8 mouse cellular contexts compared by ENCODE assay signal in the genomic region with DNA sequence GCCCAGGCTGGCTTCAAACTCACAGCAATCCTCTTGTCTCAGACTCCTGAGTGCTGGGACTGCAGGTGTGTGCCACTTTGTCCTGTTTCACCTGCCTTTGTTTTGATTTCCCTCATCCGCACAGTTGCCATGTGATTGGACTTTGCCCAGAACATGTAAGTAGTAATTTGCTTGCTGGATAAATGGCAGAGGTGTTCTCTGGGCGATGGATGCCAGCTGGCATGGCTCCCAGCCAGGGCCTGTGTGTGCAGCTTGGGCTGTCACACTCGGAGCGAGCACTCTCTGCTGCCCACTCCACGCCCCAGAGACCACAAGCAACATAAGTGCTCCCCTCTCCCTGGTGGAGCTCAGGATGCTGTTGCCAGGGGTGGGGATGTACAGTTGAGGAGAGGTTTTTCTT. TPM values are rescaled to one million over a fixed set of nuclear protein-coding genes. Genes with fewer than 3 reads are reported as not detected.
DNase-seq lines count a peak whose midpoint lies in the region; ATAC-seq and TF ChIP-seq lines count a peak whose summit lies in the region.

No protein-coding gene starts in this region.

- 0 out of 2 replicates have a peak, but pooled peaks cover 3% of the 10 kb centered on the region for H3K4me1 ChIP-seq in embryonic facial prominence, embryonic 13.5 days
- peaks cover 6% of the 10 kb centered on the region; the same call in 1 of the 2 replicates for H3K4me1 ChIP-seq in embryonic facial prominence, embryonic 10.5 days
- H3K4me1 ChIP-seq in kidney, embryonic 15.5 days, result peaks cover 5% of the 10 kb centered on the region; the same call in 1 of the 2 replicates

- H3K9ac ChIP-seq in embryonic facial prominence, embryonic 13.5 days, result no peak overlapping the region
- no peak overlapping the region for H3K9ac ChIP-seq in kidney, embryonic 15.5 days

- TF ChIP-seq POLR2A in brain, embryonic 14.5 days (IDR thresholded peaks at IDR 0.05; ENCODE audit: borderline replicate concordance, extremely low read depth, insufficient read depth, insufficient read length, poor library complexity, severe bottlenecking), result no peak

- TF ChIP-seq CTCF in brain, embryonic 14.5 days (IDR thresholded peaks at IDR 0.05; ENCODE audit: borderline replicate concordance, extremely low read depth, insufficient read depth, insufficient read length), result no peak

- H3K4me2 ChIP-seq in embryonic facial prominence, embryonic 13.5 days, result no peak overlapping the region
- H3K4me2 ChIP-seq in kidney, embryonic 15.5 days, result no peak overlapping the region

- H3K27me3 ChIP-seq in embryonic facial prominence, embryonic 13.5 days, result peaks cover 26% of the 10 kb centered on the region
- H3K27me3 ChIP-seq in embryonic facial prominence, embryonic 10.5 days (replicated peaks; ENCODE audit: low read depth, poor library complexity, severe bottlenecking), result peaks cover 27% of the 10 kb centered on the region
- H3K27me3 ChIP-seq in kidney, embryonic 15.5 days, result peaks cover 23% of the 10 kb centered on the region

- whole genome bisulfite sequencing in embryonic facial prominence, embryonic 13.5 days, result 73% methylated on average over 5 of the region's 5 CpGs
- 82% methylated on average over 5 of the region's 5 CpGs for WGBS in embryonic facial prominence, embryonic 10.5 days
- 59% methylated on average over 5 of the region's 5 CpGs for WGBS in kidney, embryonic 15.5 days

- H3K36me3 ChIP-seq in embryonic facial prominence, embryonic 13.5 days, result no peaks in the 10 kb centered on the region
- no peaks in the 10 kb centered on the region for H3K36me3 ChIP-seq in embryonic facial prominence, embryonic 10.5 days (replicated peaks)
- H3K36me3 ChIP-seq in kidney, embryonic 15.5 days, result no peaks in the 10 kb centered on the region

- DNase-seq in embryonic facial prominence, embryonic 10.5 days (ENCODE audit: low spot score), result no peak
- DNase-seq in kidney, adult 18-20 months, result peak; percentile 83
- DNase-seq in brain, embryonic 14.5 days (ENCODE audit: low read depth), result peak; percentile 76
- DNase-seq in kidney, postnatal 36 days, result peak; percentile 89 to 93
- no peak for DNase-seq in adipocyte (ENCODE audit: low spot score)
- no peak for DNase-seq in gastrocnemius, postnatal 25 days

- no peaks in the 10 kb centered on the region; the same call in 1 of the 2 replicates for H3K9me3 ChIP-seq in embryonic facial prominence, embryonic 13.5 days
- no peaks in the 10 kb centered on the region for H3K9me3 ChIP-seq in embryonic facial prominence, embryonic 10.5 days
- no peaks in the 10 kb centered on the region for H3K9me3 ChIP-seq in kidney, embryonic 15.5 days (replicated peaks)

- H3K27ac ChIP-seq in embryonic facial prominence, embryonic 13.5 days, result no peak overlapping the region
- no peak overlapping the region for H3K27ac ChIP-seq in embryonic facial prominence, embryonic 10.5 days (replicated peaks)
- H3K27ac ChIP-seq in kidney, embryonic 15.5 days, result no peak overlapping the region

- no peak overlapping the region for H3K4me3 ChIP-seq in embryonic facial prominence, embryonic 13.5 days
- H3K4me3 ChIP-seq in embryonic facial prominence, embryonic 10.5 days, result no peak overlapping the region
- no peak overlapping the region for H3K4me3 ChIP-seq in kidney, embryonic 15.5 days (replicated peaks)

- ATAC-seq in embryonic facial prominence, embryonic 13.5 days (ENCODE audit: insufficient number of reproducible peaks, insufficient read depth, low FRiP score, low TSS enrichment, low read depth), result 0 out of 2 replicates have a peak, but pooled peaks have one; percentile 26
- no peak for ATAC-seq in kidney, embryonic 15.5 days (replicated peaks; ENCODE audit: low FRiP score)

RNA-seq across cellular contexts. Expression of a gene that starts 53.9 kb away (rescaled TPM):
- 10.9 and 12.2 TPM in 2 replicates for polyA plus RNA-seq in embryonic facial prominence, embryonic 13.5 days (2015; fragmentation: Nextera tagmentation; extraction: Ambion mirVana)
- 4.4 and 5.5 TPM in 2 replicates for polyA plus RNA-seq in embryonic facial prominence, embryonic 10.5 days (2016; fragmentation: Nextera tagmentation; extraction: Ambion mirVana)
- 2.2 and 4.0 TPM in 2 replicates for polyA plus RNA-seq in kidney, embryonic 15.5 days (2015; fragmentation: Nextera tagmentation; extraction: Ambion mirVana)
- 41.1 and 80.8 TPM in 2 replicates for polyA plus RNA-seq in brain, embryonic 14.5 days (2012; rRNA removed)
- 1 to 10 TPM; 3.8 to 3.9 TPM for total RNA-seq in gastrocnemius, postnatal 25 days (2021)

Comparison
In these comparisons a context has a peak if more than half of its experiments do, and no peak if none do; other contexts are left out.
1. DNase-seq: peak in kidney, adult 18-20 months (single experiment), brain, embryonic 14.5 days (single experiment) and kidney, postnatal 36 days (2 of 2); none in embryonic facial prominence, embryonic 10.5 days (single experiment), adipocyte (single experiment) and gastrocnemius, postnatal 25 days (single experiment).